19 mouse cellular contexts compared by ENCODE assay signal in the genomic region with DNA sequence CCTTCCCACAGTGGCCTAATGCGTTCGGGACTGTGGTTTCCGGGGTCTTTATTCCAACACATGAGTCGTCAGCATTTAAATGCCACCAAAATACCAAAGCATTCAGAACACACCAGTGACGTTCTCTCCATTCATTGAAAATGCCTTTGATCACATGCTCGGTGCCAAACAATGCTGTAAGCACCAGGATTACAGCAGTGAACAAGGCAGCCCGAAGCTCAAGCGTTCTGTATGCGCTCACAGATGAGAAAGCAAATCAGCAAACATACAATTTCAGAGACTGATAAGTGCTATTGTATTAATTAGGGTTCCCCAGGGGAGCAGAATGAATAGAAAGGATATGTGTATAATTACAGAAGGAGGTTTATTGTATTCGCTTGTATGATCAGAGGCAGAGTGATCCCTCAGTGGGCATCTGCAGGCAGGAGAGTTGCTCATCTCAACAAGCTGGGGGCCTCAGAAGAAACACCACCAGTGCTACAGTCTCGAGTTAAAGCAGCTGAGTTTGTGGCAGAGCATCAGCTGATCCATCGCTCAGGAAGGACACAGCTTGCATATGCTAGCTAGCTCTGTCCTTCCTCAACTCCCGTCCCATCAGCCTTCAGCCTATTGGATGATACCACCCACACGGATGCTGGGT. TPM values are rescaled to one million over a fixed set of nuclear protein-coding genes. Genes with fewer than 3 reads are reported as not detected.
DNase-seq lines count a peak whose midpoint lies in the region; ATAC-seq lines count a peak whose summit lies in the region.
"Had no signal": no experiment of that assay in that cellular context is flagged by ENCODE, and none has a peak within 500 bp of the region (broad histone marks: within the 10 kb centered on the region; RNA-seq: fewer than 3 reads in every experiment).

No protein-coding gene starts in this region.

- H3K4me3 ChIP-seq in forebrain, embryonic 10.5 days = no peak overlapping the region; the same call in 1 of the 2 replicates
- no peak overlapping the region for H3K4me3 ChIP-seq in hindbrain, embryonic 16.5 days (ENCODE audit: low read length)
- H3K4me3 ChIP-seq in kidney, embryonic 14.5 days (ENCODE audit: low read length) = no peak overlapping the region
- H3K4me3 ChIP-seq: embryonic facial prominence, embryonic 12.5 days; heart, embryonic 15.5 days; limb, embryonic 10.5 days had no signal

- WGBS in forebrain, embryonic 10.5 days = 45% methylated on average over 14 of the region's 14 CpGs
- 36% methylated on average over 14 of the region's 14 CpGs for WGBS in hindbrain, embryonic 16.5 days
- 82% methylated on average over 14 of the region's 14 CpGs for WGBS in kidney, embryonic 14.5 days

- no peaks in the 10 kb centered on the region for H3K36me3 ChIP-seq in forebrain, embryonic 10.5 days (replicated peaks)
- no peaks in the 10 kb centered on the region for H3K36me3 ChIP-seq in hindbrain, embryonic 16.5 days (ENCODE audit: control insufficient read depth, insufficient read depth, low read length)
- no peaks in the 10 kb centered on the region for H3K36me3 ChIP-seq in kidney, embryonic 14.5 days (ENCODE audit: control insufficient read depth, insufficient read depth, low read length)
- H3K36me3 ChIP-seq: embryonic facial prominence, embryonic 12.5 days; heart, embryonic 15.5 days; limb, embryonic 10.5 days had no signal

- peak overlapping the region; percentile 75 for H3K27ac ChIP-seq in forebrain, embryonic 10.5 days
- no peak overlapping the region for H3K27ac ChIP-seq in hindbrain, embryonic 16.5 days (ENCODE audit: low read depth, low read length)
- no peak overlapping the region for H3K27ac ChIP-seq in kidney, embryonic 14.5 days (ENCODE audit: low read depth, low read length)
- H3K27ac ChIP-seq: embryonic facial prominence, embryonic 12.5 days; heart, embryonic 15.5 days; kidney, postnatal 0 days; limb, embryonic 10.5 days; liver, embryonic 14.5 days had no signal

- H3K9me3 ChIP-seq in forebrain, embryonic 10.5 days = no peaks in the 10 kb centered on the region
- H3K9me3 ChIP-seq in hindbrain, embryonic 16.5 days (ENCODE audit: control insufficient read depth, low read length) = no peaks in the 10 kb centered on the region
- no peaks in the 10 kb centered on the region for H3K9me3 ChIP-seq in kidney, embryonic 14.5 days (ENCODE audit: control insufficient read depth, low read length)
- H3K9me3 ChIP-seq: embryonic facial prominence, embryonic 12.5 days; heart, embryonic 15.5 days; limb, embryonic 10.5 days had no signal

- no peaks in the 10 kb centered on the region for H3K27me3 ChIP-seq in forebrain, embryonic 10.5 days (ENCODE audit: poor library complexity, severe bottlenecking)
- no peaks in the 10 kb centered on the region for H3K27me3 ChIP-seq in hindbrain, embryonic 16.5 days (replicated peaks; ENCODE audit: control insufficient read depth, insufficient read depth, low read length)
- no peaks in the 10 kb centered on the region for H3K27me3 ChIP-seq in kidney, embryonic 14.5 days (ENCODE audit: control insufficient read depth, insufficient read depth, low read length)
- H3K27me3 ChIP-seq: CH12.LX; embryonic facial prominence, embryonic 12.5 days; heart, embryonic 15.5 days had no signal

- peak; percentile 28 for DNase-seq in embryo, embryonic 10.5 days (ENCODE audit: low spot score)
- no peak for DNase-seq in embryo, embryonic 10 days (ENCODE audit: low spot score)
- no peak for DNase-seq in forebrain, embryonic 10.5 days (ENCODE audit: extremely low spot score, low spot score)
- peak; percentile 35 for DNase-seq in naive thymus-derived CD4-positive, alpha-beta T cell, adult 2 months (ENCODE audit: low read depth)
- no peak for DNase-seq in spleen, postnatal 14 days (ENCODE audit: low spot score in 2 of 2)
- no peak for DNase-seq in right cerebral cortex, postnatal 14 days
- DNase-seq: cerebellum, adult 9-10 months; gastrocnemius, postnatal 14 days; lung, postnatal 14 days; thymus, postnatal 14 days had no signal

- H3K4me2 ChIP-seq in hindbrain, embryonic 16.5 days (ENCODE audit: low read length) = 0 out of 2 replicates have a peak overlapping the region, but pooled peaks have one; percentile 8
- no peak overlapping the region for H3K4me2 ChIP-seq in kidney, embryonic 14.5 days (replicated peaks; ENCODE audit: low read depth, low read length)
- H3K4me2 ChIP-seq: embryonic facial prominence, embryonic 12.5 days; heart, embryonic 15.5 days had no signal

- ATAC-seq in hindbrain, embryonic 16.5 days = peak; percentile 76
- ATAC-seq in kidney, embryonic 14.5 days (ENCODE audit: low FRiP score, low TSS enrichment) = no peak
- ATAC-seq: inflammation-experienced regulatory T-cells, adult 6 months had no signal

- peaks cover 36% of the 10 kb centered on the region for H3K4me1 ChIP-seq in forebrain, embryonic 10.5 days
- H3K4me1 ChIP-seq in hindbrain, embryonic 16.5 days (ENCODE audit: control insufficient read depth, insufficient read depth, low read depth, low read length) = peaks cover 8% of the 10 kb centered on the region
- H3K4me1 ChIP-seq in kidney, embryonic 14.5 days (ENCODE audit: control insufficient read depth, insufficient read depth, low read length) = no peaks in the 10 kb centered on the region
- H3K4me1 ChIP-seq: embryonic facial prominence, embryonic 12.5 days; limb, embryonic 10.5 days had no signal

- no peak overlapping the region for H3K9ac ChIP-seq in hindbrain, embryonic 16.5 days (ENCODE audit: low read depth, low read length)
- H3K9ac ChIP-seq in kidney, embryonic 14.5 days (ENCODE audit: low read depth, low read length) = no peak overlapping the region
- H3K9ac ChIP-seq: embryonic facial prominence, embryonic 12.5 days; heart, embryonic 15.5 days; liver, embryonic 14.5 days had no signal

RNA-seq across cellular contexts. Expression of a gene that starts 43.7 kb away (rescaled TPM):
- polyA plus RNA-seq in forebrain, embryonic 10.5 days (2016; fragmentation: Nextera tagmentation; extraction: Ambion mirVana) = not detected in 2 replicates
- polyA plus RNA-seq in hindbrain, embryonic 16.5 days (2015; fragmentation: Nextera tagmentation; extraction: Ambion mirVana) = not detected in 2 replicates
- polyA plus RNA-seq in kidney, embryonic 14.5 days (2014; fragmentation: Nextera tagmentation; extraction: Ambion mirVana) = not detected in 2 replicates
- polyA plus RNA-seq: embryonic facial prominence, embryonic 12.5 days; heart, embryonic 15.5 days; inflammation-experienced regulatory T-cells, adult 6 months; limb, embryonic 10.5 days; liver, embryonic 14.5 days had no signal

RNA-seq across cellular contexts. Expression of a gene that starts 51.6 kb away (rescaled TPM):
- polyA plus RNA-seq in forebrain, embryonic 10.5 days (2016; fragmentation: Nextera tagmentation; extraction: Ambion mirVana) = 37.0 and 39.8 TPM in 2 replicates
- 27.0 and 28.7 TPM in 2 replicates for polyA plus RNA-seq in hindbrain, embryonic 16.5 days (2015; fragmentation: Nextera tagmentation; extraction: Ambion mirVana)
- polyA plus RNA-seq in kidney, embryonic 14.5 days (2014; fragmentation: Nextera tagmentation; extraction: Ambion mirVana) = 27.6 and 41.6 TPM in 2 replicates

Comparison
In these comparisons a context has a peak if more than half of its experiments do, and no peak if none do; other contexts are left out.
1. DNase-seq: peak in embryo, embryonic 10.5 days (single experiment) and naive thymus-derived CD4-positive, alpha-beta T cell, adult 2 months (single experiment); none in embryo, embryonic 10 days (single experiment), forebrain, embryonic 10.5 days (single experiment), spleen, postnatal 14 days (0 of 2) and right cerebral cortex, postnatal 14 days (single experiment).